Mouse (Mus musculus) kidney, postnatal 25 days (tissue): ENCODE measurements at regions not wholly inside any gene's neighbourhood (a gene's known extent, or its start where the extent isn't known, plus 50 kb on each side); places are given as distances from the start of the nearest gene placed in this dataset.

ENCODE experiments used
- DNase-seq, 2 experiments: peaks; one replicate each; pipeline ENCODE4 v3.0.0; 2021; ENCODE audit warnings: mixed read lengths in 2 of 2

DNA sequence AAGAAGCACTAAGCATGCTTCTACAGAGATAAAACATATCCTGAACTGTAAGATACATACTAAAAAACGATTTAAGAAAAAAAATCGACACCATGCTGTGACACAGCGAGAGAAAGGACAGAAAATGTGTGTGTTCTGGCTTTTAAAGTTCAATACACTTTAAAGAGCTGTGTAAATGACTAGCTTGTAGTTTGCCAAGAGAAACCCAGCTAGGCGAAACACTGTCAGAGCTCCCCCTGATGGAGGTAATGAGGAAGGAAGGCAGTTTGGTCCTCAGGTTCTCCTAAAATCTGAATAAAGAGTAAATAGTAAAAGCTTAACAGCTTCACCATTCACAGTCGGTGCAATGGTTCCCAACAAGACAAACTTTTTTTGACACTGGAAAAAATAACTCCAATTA, 67.1 kb upstream of the Gabrg2 start:
- peak in 1 of 2 experiments; percentile 25 for DNase-seq

DNA sequence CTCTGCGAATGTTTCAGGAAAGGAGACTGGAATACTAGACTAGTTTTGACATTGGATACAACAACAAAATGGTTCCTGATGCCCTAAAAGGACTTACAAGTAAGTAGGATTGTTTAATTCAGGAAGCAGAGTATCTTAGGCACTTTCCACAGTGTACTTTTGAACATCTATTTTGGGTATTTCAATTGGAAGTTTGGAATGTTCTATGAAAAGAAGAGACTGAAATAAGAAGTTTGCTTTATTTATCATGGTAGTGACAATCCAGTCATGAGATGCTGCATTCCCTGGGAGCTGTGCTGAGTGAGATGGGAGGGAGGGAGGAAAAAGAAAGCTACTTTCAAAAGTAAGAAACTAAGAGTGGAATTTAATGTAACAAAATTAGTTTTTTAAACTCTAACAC, 50.9 kb upstream of the Gabrg2 start:
- DNase-seq = no peak
